Mouse (Mus musculus) heart, postnatal 0 days (tissue): ENCODE data around the gene Egln1. TPM values are rescaled to one million over a fixed set of nuclear protein-coding genes. Genes with fewer than 3 reads are reported as not detected.

Experiments used
- ATAC-seq: fragments of 200-750 bp; cut with Nextera tagmentation; 2 replicates; pipeline ENCODE4 v1.8.0; 2017; ENCODE audit warnings: low read depth, moderate number of reproducible peaks, moderate library complexity; ENCODE audit not compliant: insufficient read depth
- DNase-seq: peaks from one replicate; pipeline ENCODE4 v3.0.0-alpha.2; 2016; ENCODE audit warnings: low spot score
- H3K27ac ChIP-seq: fragments of 300-500 bp; sonication (generic); 2 replicates; pipeline ENCODE4 v1.5.1; 2014; ENCODE audit warnings: low read depth, mild to moderate bottlenecking
- H3K27me3 ChIP-seq: fragments of 300-500 bp; sonication (generic); 2 replicates; pipeline ENCODE4 v1.6.1; 2014; ENCODE audit warnings: low read length, mixed read lengths; ENCODE audit not compliant: control insufficient read depth, insufficient read depth
- H3K36me3 ChIP-seq: fragments of 300-500 bp; sonication (generic); replicated peaks from 2 replicates; pipeline ENCODE4 v1.6.1; 2014; ENCODE audit warnings: low read length, mixed read lengths; ENCODE audit not compliant: control insufficient read depth, insufficient read depth
- H3K4me1 ChIP-seq: fragments of 300-500 bp; sonication (generic); 2 replicates; pipeline ENCODE4 v1.6.1; 2014; ENCODE audit warnings: antibody characterized with exemption; ENCODE audit not compliant: control insufficient read depth, insufficient read depth
- H3K4me2 ChIP-seq: fragments of 300-500 bp; sonication (generic); 2 replicates; pipeline ENCODE4 v1.6.1; 2014; ENCODE audit warnings: low read depth, mild to moderate bottlenecking, low read length, moderate library complexity
- H3K4me3 ChIP-seq: fragments of 300-500 bp; sonication (generic); 2 replicates; pipeline ENCODE4 v1.5.1; 2014; ENCODE audit warnings: low read depth, low read length
- H3K9ac ChIP-seq: fragments of 300-500 bp; sonication (generic); replicated peaks from 2 replicates; pipeline ENCODE4 v1.6.1; 2014; ENCODE audit warnings: low read depth, low read length, mixed read lengths
- H3K9me3 ChIP-seq: fragments of 300-500 bp; sonication (generic); replicated peaks from 2 replicates; pipeline ENCODE4 v1.6.1; 2016; ENCODE audit warnings: low read length; ENCODE audit not compliant: control insufficient read depth
- CTCF ChIP-seq: IDR thresholded peaks from 2 replicates; pipeline ENCODE4 v1.5.1; 2016; ENCODE audit warnings: antibody characterized with exemption, control low read depth, low read depth
- EP300 ChIP-seq: IDR thresholded peaks from 2 replicates; pipeline ENCODE4 v1.6.1; 2016; ENCODE audit warnings: antibody characterized with exemption, low read depth
- WGBS: fragments of 180-500 bp; shearing (Covaris S2); extraction: QIAGEN DNeasy Blood & Tissue Kit; methylation state at CpG from one replicate; pipeline ENCODE4 v1.1.7; 2014; 5-methylcytosine and 5-hydroxymethylcytosine counted together
- polyA plus RNA-seq: library from polyadenylated mRNA; unstranded; fragments of >200 nt; fragmentation: Nextera tagmentation; extraction: Ambion mirVana; gene quantifications from 2 replicates; pipeline ENCODE4 v1.2.1, GENCODE M21; 2015
- total RNA-seq: library from RNA; depleted of rRNA; stranded (reverse); fragments of >200 nt; gene quantifications from 2 replicates; pipeline ENCODE4 v1.2.3, GENCODE M21; 2014; ENCODE audit warnings: low replicate concordance

Egln1 gene
- total and polyA plus RNA-seq, 2 experiments from 2014 or later = 17.7 to 79.6 TPM

- Histone ChIP-seq H3K36me3 (no peaks in the 10 kb centered on the region), H3K27me3 (no peaks in the 10 kb centered on the region), H3K27ac (peak overlapping the region; percentile 87), H3K4me1 (peaks cover 62% of the 10 kb centered on the region), H3K9ac (no peak overlapping the region), H3K4me3 (no peak overlapping the region), H3K9me3 (no peaks in the 10 kb centered on the region), H3K4me2 (no peak overlapping the region)
- ATAC-seq = no peak
- no peak for DNase-seq
- TF ChIP-seq CTCF (0 out of 2 replicates have a peak, but pooled peaks have one; percentile 13), EP300 (no peak)
- 81% methylated on average over 4 of the region's 4 CpGs for WGBS
These were observed 18.5 kb downstream of the Egln1 start for GRCm38 (mm10) chr8:124930649-124931048.

- TF ChIP-seq CTCF = no peak
- TF ChIP-seq EP300 = no peak; the same call in 1 of the 2 replicates
- Histone ChIP-seq H3K4me3 (no peak overlapping the region), H3K4me1 (peaks cover 67% of the 10 kb centered on the region), H3K9ac (no peak overlapping the region), H3K27ac (peak overlapping the region; percentile 87), H3K9me3 (no peaks in the 10 kb centered on the region), H3K27me3 (no peaks in the 10 kb centered on the region), H3K36me3 (no peaks in the 10 kb centered on the region), H3K4me2 (no peak overlapping the region)
- peak; percentile 37; the same call in 1 of the 2 replicates for ATAC-seq
- peak; percentile 75 for DNase-seq
- 38% methylated on average over 13 of the region's 13 CpGs for WGBS
These were observed 19.0 kb downstream of the Egln1 start for GRCm38 (mm10) chr8:124930086-124930485.

- H3K4me1 ChIP-seq = peaks cover 65% of the 10 kb centered on the region
- no peaks in the 10 kb centered on the region for H3K9me3 ChIP-seq
- WGBS = 57% methylated on average over 11 of the region's 11 CpGs
- H3K4me2 ChIP-seq = no peak overlapping the region
- ATAC-seq (no peak), DNase-seq (no peak)
- TF ChIP-seq CTCF = no peak
- no peak for TF ChIP-seq EP300
- peak overlapping the region; percentile 83; the same call in 1 of the 2 replicates for H3K27ac ChIP-seq
- H3K9ac ChIP-seq = no peak overlapping the region
- no peak overlapping the region for H3K4me3 ChIP-seq
- no peaks in the 10 kb centered on the region for H3K36me3 ChIP-seq
- H3K27me3 ChIP-seq = no peaks in the 10 kb centered on the region
These were observed 20.1 kb downstream of the Egln1 start for GRCm38 (mm10) chr8:124929006-124929405.

GRCm38 (mm10) chr8:124926351-124926771 is 22.8 kb downstream of the Egln1 start:
- WGBS = 9% methylated on average over 10 of the region's 10 CpGs
- H3K9ac ChIP-seq = 0 out of 2 replicates have a peak overlapping the region, but pooled peaks have one; percentile 35
- H3K9me3 ChIP-seq = no peaks in the 10 kb centered on the region
- no peak overlapping the region for H3K4me3 ChIP-seq
- TF ChIP-seq EP300 (no peak), CTCF (no peak)
- H3K27me3 ChIP-seq = no peaks in the 10 kb centered on the region
- DNase-seq = peak; percentile 76
- no peak overlapping the region for H3K4me2 ChIP-seq
- ATAC-seq = peak; percentile 76
- peaks cover 80% of the 10 kb centered on the region for H3K4me1 ChIP-seq
- H3K36me3 ChIP-seq = no peaks in the 10 kb centered on the region
- H3K27ac ChIP-seq = peak overlapping the region; percentile 83

GRCm38 (mm10) chr8:124925544-124926266 is 23.4 kb downstream of the Egln1 start:
- TF ChIP-seq EP300 (no peak), CTCF (no peak)
- no peak for DNase-seq
- peak overlapping the region; percentile 35; the same call in 1 of the 2 replicates for H3K9ac ChIP-seq
- H3K4me1 ChIP-seq = peaks cover 85% of the 10 kb centered on the region
- peak overlapping the region; percentile 11; the same call in 1 of the 2 replicates for H3K4me2 ChIP-seq
- 23% methylated on average over 14 of the region's 14 CpGs for WGBS
- no peaks in the 10 kb centered on the region for H3K36me3 ChIP-seq
- no peaks in the 10 kb centered on the region for H3K27me3 ChIP-seq
- no peak; the same call in 1 of the 2 replicates for ATAC-seq
- H3K9me3 ChIP-seq = no peaks in the 10 kb centered on the region
- H3K4me3 ChIP-seq = no peak overlapping the region
- H3K27ac ChIP-seq = peak overlapping the region; percentile 83
